Mouse (Mus musculus) G1E (cell line): ENCODE measurements around the gene Sgms1. TPM values are rescaled to one million over a fixed set of nuclear protein-coding genes. Genes with fewer than 3 reads are reported as not detected.
A peak's percentile ranks its signal among the peaks of the same experiment; 100 is the strongest.

Source experiments
- ATAC-seq: 2 replicates; pipeline ENCODE4 v1.8.0; 2016; ENCODE audit warnings: mild to moderate bottlenecking; ENCODE audit not compliant: insufficient number of reproducible peaks, poor library complexity, low FRiP score, severe bottlenecking; ENCODE audit errors: extremely low read depth
- DNase-seq: peaks from one replicate; pipeline ENCODE4 v3.0.0; 2012; ENCODE audit warnings: low spot score
- H3K27me3 ChIP-seq: 2 replicates; pipeline ENCODE4 v1.6.1; 2012; ENCODE audit warnings: mild to moderate bottlenecking, low read length, inconsistent platforms; ENCODE audit not compliant: insufficient read depth
- H3K36me3 ChIP-seq: replicated peaks from 2 replicates; pipeline ENCODE3; 2012; ENCODE audit warnings: mild to moderate bottlenecking, inconsistent platforms
- H3K4me1 ChIP-seq: 2 replicates; pipeline ENCODE4 v1.6.1; 2012; ENCODE audit warnings: low read depth, low read length, inconsistent platforms, mixed read lengths; ENCODE audit not compliant: insufficient read depth
- H3K4me3 ChIP-seq: 2 replicates; pipeline ENCODE4 v1.5.1; 2012; ENCODE audit warnings: low read depth, mild to moderate bottlenecking, inconsistent platforms, low read length, moderate library complexity, mixed read lengths
- H3K9me3 ChIP-seq: replicated peaks from 2 replicates; pipeline ENCODE4 v1.6.1; 2012; ENCODE audit warnings: inconsistent platforms
- CTCF ChIP-seq: IDR thresholded peaks from 2 replicates; pipeline ENCODE4 v1.5.1; 2012; ENCODE audit warnings: low read depth, low read length, inconsistent platforms, mixed read lengths
- GATA1 ChIP-seq: IDR thresholded peaks from 2 replicates; pipeline ENCODE4 v1.6.1; 2012; ENCODE audit warnings: borderline replicate concordance, low read length, inconsistent platforms, mixed read lengths
- GATA2 ChIP-seq: IDR thresholded peaks from 2 replicates; pipeline ENCODE4 v1.6.1; 2012; ENCODE audit warnings: low read depth, low read length, inconsistent platforms, borderline replicate concordance
- POLR2AphosphoS5 ChIP-seq: IDR thresholded peaks from 2 replicates; pipeline ENCODE4 v1.6.1; 2012; ENCODE audit warnings: low read depth, low read length, inconsistent platforms; ENCODE audit not compliant: insufficient replicate concordance
- TAL1 ChIP-seq: conservative IDR thresholded peaks from 2 replicates; pipeline ENCODE4 v1.6.1; 2012; ENCODE audit warnings: low read depth, low read length, inconsistent platforms, mixed read lengths
- polyA plus RNA-seq: library from polyadenylated mRNA; stranded (reverse); fragments of >175 nt; gene quantifications from 2 replicates; pipeline ENCODE4 v1.2.3, GENCODE M21; 2012
- total RNA-seq, 2 experiments: library from RNA; stranded (forward) in 1 of 2; stranded (reverse) in 1 of 2; fragments of 200-1000 nt in 1 of 2; fragments of >200 nt in 1 of 2; fragmentation: Nextera tagmentation in 1 of 2; gene quantifications; 2 replicates each; pipeline ENCODE4 v1.2.3; 2014 to 2017

The Sgms1 gene
- total and polyA plus RNA-seq, 3 experiments = 14.5 to 91.0 (median 61.2) TPM

DNA sequence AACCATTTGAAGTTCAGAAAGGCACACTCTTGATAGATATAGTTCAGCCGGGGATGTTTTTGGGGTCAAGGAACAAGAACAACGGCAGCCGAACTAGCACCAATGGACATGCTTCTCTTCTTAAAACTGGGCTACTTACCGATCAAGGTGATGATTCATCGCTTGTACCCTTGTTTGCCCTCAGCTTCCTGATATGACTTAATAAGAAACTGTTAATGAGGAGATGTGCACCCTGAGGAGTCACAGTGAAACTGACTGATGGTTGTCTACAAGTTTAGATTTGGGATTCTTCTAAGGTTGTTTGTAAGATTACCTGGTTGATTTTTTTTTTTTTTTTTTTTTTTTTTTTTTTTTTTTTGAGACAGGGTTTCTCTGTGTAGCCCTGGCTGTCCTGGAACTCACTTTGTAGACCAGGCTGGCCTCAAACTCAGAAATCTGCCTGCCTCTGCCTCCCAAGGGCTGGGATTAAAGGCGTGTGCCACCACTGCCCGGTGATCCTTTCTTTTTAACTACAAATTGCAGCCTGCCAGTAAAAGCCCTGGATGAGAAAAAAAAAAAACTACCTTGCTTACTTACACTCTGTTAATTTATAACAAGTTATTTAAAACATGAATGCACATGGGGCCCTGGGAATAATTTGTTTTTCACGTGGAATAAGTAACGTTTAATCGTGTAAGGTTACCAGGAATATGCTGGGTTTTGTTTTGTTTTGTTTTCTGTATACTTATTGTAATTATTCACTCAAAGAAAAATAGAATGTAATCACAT lies 126.5 kb downstream of the Sgms1 start:
- H3K27me3 ChIP-seq = no peaks in the 10 kb centered on the region
- TF ChIP-seq CTCF = no peak
- no peak for TF ChIP-seq GATA2
- H3K9me3 ChIP-seq = no peaks in the 10 kb centered on the region
- DNase-seq = no peak
- peaks cover 19% of the 10 kb centered on the region for H3K36me3 ChIP-seq
- H3K4me3 ChIP-seq = no peak overlapping the region
- no peak for ATAC-seq
- peaks cover 89% of the 10 kb centered on the region for H3K4me1 ChIP-seq

DNA sequence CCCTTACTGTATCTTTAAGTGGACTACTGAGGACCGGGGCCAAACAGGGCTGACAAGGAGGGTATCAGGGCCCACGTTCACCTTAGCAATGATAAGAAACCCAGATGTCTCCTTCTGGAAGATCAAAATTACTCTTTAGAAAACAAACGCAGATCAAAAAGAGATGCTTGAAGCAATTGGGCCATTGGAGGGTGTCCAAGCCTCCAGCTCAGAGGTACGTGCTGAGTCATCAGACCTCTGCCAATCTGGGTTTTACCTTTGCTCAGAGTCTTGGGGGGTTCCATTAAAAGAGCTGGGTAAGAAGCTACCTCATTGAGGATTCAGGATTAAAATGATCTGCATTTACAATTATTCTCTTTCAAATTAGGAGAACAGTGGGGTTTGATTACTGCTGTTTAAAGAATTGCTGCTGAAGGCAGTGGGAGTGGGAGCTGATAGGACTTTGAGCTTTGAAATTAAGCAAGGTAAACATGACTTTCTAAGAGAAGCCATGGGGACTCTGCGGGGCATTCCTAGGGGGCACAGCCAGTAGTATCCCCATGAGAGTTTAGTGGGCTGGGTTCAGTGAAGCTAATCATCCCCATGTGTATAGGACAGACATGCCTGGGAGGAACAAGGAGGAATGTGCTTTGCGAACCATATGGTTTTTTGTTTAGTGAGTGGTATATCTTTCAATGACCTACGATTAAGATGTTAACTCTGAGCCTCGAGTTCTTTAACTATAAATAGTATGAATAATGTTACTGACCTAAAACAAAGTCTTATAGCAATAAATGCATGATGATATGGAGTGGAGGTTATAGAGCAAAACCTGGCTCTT lies 128.4 kb downstream of the Sgms1 start:
- no peak for ATAC-seq
- H3K4me3 ChIP-seq = no peak overlapping the region
- TF ChIP-seq POLR2AphosphoS5 (no peak), GATA2 (no peak), CTCF (no peak), TAL1 (no peak), GATA1 (no peak)
- DNase-seq = no peak
- peaks cover 23% of the 10 kb centered on the region for H3K36me3 ChIP-seq
- H3K9me3 ChIP-seq = no peaks in the 10 kb centered on the region
- H3K4me1 ChIP-seq = peaks cover 87% of the 10 kb centered on the region
- H3K27me3 ChIP-seq = no peaks in the 10 kb centered on the region

DNA sequence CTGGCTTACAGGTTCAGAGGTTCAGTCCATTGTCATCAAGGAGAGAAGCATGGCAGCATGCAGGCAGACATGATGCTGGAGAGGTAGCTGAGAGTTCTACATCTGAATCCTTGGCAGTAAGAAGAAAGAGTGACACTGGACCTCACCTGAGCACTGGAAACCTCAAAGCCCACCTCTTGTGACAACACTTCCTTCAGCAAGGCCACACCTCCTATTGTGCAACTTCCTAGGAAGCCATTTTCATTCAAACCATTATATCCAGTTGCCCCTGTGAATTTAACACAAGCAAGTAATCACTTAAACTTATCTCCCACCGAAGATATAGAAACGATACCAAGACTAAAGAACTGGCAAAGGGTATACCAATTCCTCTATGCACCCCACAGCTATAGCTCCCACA lies 129.7 kb downstream of the Sgms1 start:
- peaks cover 90% of the 10 kb centered on the region for H3K4me1 ChIP-seq
- peaks cover 20% of the 10 kb centered on the region for H3K36me3 ChIP-seq
- H3K27me3 ChIP-seq = no peaks in the 10 kb centered on the region
- no peak for ATAC-seq
- DNase-seq = no peak
- TF ChIP-seq GATA1 (no peak), POLR2AphosphoS5 (no peak), TAL1 (no peak), GATA2 (no peak), CTCF (no peak)
- no peaks in the 10 kb centered on the region for H3K9me3 ChIP-seq
- H3K4me3 ChIP-seq = no peak overlapping the region

DNA sequence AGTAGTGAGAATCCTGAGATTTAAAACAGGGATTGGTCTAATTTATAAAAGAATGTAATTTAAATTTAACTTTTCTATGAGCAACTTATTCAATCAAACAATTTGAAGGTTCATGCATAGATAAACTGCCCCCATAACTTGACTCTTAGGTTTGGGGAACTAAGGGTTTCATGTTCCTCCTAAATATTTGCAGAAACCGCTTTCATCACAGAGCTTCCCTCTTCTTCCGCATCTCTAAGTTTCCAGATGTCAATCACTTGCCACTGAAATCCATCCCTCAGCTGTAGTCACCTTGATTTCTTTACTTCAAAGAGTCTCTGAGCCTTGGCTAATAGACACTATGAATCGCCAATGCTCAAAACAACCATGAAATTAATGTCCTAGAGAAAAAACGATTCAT lies 130.5 kb downstream of the Sgms1 start:
- H3K4me1 ChIP-seq = peaks cover 85% of the 10 kb centered on the region

DNA sequence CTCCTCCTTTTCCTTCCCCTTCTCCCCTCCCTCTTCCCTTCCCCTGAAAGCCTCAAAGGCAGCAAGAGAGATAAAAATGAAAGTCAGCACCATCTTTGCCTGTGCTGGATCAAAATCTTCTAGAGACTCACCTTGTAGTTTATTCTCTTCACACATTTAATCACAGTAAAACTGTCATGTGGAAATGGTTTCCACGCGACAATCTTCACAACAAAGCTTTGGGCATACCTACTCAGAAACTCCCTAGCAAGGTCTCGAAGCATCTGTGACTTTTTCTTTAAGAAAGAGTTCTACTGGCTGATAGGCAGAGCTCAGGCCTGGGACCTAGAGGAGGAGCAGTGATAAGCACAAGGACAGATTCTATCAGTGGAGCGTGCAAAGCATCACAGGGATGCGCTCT lies 131.4 kb downstream of the Sgms1 start:
- no peaks in the 10 kb centered on the region for H3K9me3 ChIP-seq
- peaks cover 86% of the 10 kb centered on the region for H3K4me1 ChIP-seq
- ATAC-seq (no peak), DNase-seq (no peak)
- H3K36me3 ChIP-seq = peaks cover 20% of the 10 kb centered on the region
- TF ChIP-seq GATA1 (no peak), GATA2 (no peak), TAL1 (0 out of 2 replicates have a peak, but pooled peaks have one; percentile 18)
- H3K4me3 ChIP-seq = peak overlapping the region; percentile 16; the same call in 1 of the 2 replicates
- H3K27me3 ChIP-seq = no peaks in the 10 kb centered on the region

More for the DNA sequence above, 130.5 kb downstream of the Sgms1 start:
- no peaks in the 10 kb centered on the region for H3K27me3 ChIP-seq
- DNase-seq (no peak), ATAC-seq (no peak)
- TF ChIP-seq POLR2AphosphoS5 = no peak
- no peak for TF ChIP-seq CTCF
- TF ChIP-seq GATA2 = no peak
- TF ChIP-seq GATA1 = no peak
- TF ChIP-seq TAL1 = no peak
- H3K36me3 ChIP-seq = peaks cover 20% of the 10 kb centered on the region
- H3K4me3 ChIP-seq = no peak overlapping the region
- H3K9me3 ChIP-seq = no peaks in the 10 kb centered on the region

DNA sequence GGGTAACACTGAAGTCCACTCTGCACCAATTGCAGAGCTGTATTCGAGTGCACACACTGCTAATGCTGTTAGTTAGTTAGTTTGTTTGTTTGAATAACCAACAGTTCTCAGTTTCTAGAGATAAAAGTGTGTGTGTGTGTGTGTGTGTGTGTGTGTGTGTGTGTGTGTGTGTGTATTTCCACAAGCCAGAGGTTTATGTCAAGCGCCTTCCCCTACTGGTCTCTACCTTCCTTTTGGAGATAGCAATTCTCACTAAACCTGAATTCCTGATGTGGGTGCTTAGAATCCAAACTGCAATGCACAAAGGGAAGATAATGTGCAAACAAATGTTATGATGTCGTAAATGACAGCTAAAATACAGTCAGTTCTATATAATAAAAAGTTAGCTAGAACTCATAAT lies 131.9 kb downstream of the Sgms1 start:
- Histone ChIP-seq H3K36me3 (peaks cover 20% of the 10 kb centered on the region), H3K4me1 (peaks cover 88% of the 10 kb centered on the region), H3K4me3 (no peak overlapping the region; the same call in 1 of the 2 replicates), H3K9me3 (no peaks in the 10 kb centered on the region), H3K27me3 (no peaks in the 10 kb centered on the region)
- DNase-seq (no peak), ATAC-seq (no peak)
- no peak for TF ChIP-seq GATA2
- TF ChIP-seq TAL1 = no peak
- TF ChIP-seq GATA1 = no peak
- no peak for TF ChIP-seq CTCF
- no peak for TF ChIP-seq POLR2AphosphoS5
